Mouse (Mus musculus): ENCODE results near the gene Mybpc2.

The Mybpc2 gene

DNA sequence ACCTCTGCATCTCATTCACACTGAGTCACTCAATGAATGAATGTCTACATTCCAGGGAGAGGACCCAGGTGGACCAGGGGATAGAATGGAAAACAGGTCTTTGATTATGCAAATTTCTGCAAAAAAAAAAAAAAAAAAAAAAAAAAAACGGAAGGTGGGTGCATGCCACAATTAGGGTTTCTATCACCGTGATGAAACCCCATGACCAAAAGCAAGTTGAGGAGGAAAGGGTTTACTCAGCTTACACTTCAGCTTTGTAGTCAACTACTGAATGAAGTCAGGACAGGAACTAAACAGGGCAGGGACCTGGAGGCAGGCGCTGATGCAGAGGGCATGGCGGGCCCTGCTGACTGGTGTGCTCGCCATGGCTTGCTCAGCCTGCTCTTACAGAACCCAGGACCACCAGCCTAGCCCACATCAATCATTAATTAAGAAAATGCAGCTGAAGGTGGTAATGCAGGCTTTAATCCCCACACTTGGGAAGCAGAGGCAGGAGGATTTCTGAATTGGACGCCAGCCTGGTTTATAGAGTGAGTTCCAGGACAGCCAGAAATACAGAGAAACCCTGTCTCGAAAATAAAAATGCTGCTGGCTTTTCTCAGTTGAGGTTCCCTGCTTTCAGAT lies 38.8 kb downstream of the Mybpc2 start:
- no peak for DNase-seq (ENCODE audit: low spot score in 2 of 2)

DNA sequence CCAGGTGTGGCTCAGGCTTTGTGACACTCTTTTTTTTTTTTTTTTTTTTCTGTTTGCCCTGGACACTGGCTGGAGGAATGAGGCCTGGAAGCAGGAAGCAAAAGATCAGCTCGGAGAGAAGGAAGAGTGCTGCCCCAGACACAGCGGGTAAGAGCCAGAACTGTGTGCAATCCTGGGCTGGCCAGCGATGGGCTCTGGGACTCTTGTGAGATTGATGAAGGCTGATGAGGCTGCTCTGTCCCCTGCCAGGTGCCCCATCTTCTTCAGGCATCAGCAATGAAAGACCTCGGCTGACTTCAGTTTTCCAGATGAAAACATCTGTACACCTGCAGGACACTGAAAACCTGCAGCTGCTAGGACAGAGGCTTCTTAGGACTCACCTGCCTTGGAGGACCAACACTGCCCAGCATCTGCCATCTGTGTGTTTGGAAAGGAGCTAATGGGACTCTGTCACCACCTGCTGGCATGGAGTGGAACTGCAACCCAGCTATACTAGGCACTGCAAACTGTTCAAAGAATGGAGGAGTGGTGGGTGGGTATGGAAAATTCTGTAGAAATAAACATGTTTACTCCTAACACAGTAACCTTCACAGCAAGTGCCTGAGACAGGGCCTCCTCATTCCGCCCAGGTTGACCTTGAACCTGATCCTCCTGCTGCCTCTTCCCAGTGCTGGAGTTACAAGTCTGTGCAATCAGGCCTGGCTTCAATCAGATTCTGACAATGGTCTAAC lies 39.5 kb downstream of the Mybpc2 start:
- peak in 1 of 2 experiments; percentile 88 for DNase-seq (ENCODE audit: low spot score in 2 of 2)

DNA sequence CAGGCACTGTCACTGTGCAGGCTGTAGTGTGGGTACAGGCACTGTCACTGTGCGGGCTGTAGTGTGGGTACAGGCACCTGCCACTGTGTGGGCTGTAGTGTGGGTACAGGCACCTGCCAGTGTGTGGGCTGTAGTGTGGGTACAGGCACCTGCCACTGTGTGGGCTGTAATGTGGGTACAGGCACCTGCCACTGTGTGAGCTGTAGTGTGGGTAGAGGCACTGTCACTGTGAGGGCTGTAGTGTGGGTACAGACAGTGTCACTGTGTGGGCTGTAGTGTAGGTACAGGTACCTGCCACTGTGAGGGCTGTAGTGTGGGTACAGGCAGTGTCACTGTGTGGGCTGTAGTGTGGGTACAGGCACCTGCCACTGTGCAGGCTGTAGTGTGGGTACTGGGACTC lies 40.3 kb downstream of the Mybpc2 start:
- no peak for DNase-seq (ENCODE audit: low spot score in 2 of 2)

DNA sequence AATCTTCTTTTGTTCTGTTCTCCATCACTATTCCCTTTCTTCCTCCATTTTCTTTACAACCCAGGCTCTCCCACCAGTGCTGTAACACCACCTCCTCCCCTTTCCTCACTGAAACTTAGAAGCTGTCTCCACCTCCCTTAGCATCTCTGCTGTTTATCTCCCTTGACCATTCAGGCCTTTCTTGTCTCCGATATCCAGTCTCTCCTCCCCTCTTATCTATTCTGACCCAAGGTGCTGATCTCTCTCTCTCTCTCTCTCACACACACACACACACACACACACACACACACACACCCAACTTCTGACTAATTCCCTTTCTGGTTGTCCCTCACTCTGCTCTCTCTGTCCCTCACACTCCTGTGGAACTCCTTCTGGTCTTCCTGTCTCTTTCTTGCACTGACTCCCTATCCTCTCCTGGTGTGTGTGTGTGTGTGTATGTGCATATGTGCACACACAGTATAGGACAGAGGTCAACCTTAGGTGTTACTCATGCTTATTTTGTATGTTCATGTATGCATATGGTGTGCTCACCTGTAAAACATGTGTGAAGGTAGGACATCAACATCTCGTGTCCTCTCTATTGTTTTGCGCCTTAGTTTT lies 41.5 kb downstream of the Mybpc2 start:
- DNase-seq (ENCODE audit: low spot score in 2 of 2) = no peak

DNA sequence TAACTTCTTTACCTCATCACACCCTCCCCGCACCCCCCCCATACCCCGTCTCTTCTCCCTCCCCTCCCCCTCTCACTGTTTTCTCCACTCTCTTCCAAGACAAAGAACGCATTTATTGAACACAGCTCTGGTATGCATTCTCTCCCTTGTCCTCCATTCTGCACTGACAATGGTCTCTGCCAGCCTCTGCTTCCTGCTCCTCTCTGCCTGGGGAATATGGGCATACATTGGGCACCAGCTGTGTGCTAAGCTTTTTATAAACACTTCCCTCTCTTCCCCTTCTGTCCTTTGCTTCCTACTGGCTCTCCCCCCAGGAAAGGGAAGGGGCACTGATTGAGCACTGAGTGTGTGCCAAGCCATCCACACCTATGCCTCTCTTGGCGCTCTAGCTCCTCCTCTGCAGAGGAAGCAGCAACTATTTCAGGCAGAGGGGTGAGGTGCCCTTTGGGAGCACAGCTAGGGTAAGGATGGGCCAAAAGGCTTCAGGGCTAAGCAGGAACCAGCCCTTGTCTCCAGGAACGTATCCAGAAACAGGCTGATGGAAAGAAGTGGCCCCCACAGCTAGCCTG lies 49.3 kb downstream of the Mybpc2 start:
- no peak for DNase-seq (ENCODE audit: low spot score in 2 of 2)

DNA sequence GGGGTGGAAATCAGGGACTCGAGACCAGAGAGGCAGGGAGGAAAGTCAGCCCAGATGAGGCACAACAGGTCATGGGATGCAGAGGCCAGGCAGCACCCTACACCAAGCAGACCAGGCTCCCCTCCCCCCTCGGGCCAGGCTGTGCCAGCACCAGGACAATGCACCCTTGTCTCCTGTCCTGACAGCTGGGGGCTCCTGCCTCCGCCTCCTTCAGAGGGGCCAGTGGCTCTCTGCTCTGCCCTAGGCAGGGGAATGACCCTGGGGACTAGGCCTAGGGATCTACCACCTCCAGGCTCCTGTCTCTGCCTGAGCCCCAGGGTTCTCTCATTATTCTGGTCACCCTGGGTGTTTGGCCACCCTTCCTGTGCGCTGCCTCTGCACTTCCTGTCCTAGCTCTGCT lies 50.0 kb downstream of the Mybpc2 start:
- DNase-seq (ENCODE audit: low spot score in 2 of 2) = peak; percentile 77 to 87

DNA sequence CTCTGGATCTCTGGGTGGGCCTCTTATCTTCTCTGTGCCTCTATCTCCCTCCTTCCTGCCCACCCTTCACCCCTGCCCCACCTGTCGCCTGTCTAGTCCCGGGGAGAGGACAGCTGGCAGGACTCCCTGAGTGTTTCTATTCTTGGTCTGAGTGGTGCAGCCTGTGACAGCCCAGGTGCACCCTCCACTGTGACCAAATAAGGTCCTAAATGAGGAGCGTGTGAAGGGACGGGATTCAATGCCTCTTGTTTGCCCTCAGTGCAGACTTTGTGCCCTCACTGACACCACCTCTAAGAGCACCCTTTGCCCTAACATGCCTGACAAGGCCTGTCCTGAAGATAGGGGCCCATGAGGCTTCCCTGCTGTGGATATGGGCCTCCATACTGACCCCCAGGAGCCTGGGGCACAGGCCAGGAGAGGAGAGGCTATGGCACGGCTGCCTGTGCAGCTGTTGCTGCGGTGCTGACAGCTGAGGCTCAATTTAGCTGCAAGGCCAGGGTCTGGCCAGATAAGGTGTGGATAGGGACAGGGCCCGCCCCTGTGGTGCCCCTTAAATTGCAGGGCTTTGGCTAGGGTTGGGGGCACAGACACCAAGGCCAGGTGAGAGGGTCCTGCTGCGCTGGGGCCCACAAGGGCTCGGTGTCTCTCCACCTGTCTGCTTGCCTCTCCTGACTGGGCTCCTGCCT lies 51.4 kb downstream of the Mybpc2 start:
- no peak for DNase-seq (ENCODE audit: low spot score in 2 of 2)

DNA sequence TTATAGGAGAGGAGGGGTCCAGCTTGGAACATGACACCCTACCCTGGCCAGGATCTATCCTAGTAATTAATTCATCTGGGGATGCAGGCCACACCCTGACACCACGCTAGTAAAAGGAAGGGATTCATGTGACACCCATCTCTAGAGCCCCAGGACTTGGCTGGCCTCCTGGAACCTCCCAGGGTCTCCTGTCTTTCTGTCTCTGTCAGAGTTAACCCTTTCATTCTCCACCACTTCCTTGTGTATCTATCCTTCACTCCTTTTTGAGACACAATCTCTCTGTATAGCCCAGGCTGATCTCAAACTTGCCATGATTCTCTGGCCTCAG lies 51.9 kb downstream of the Mybpc2 start:
- DNase-seq (ENCODE audit: low spot score in 2 of 2) = no peak

DNA sequence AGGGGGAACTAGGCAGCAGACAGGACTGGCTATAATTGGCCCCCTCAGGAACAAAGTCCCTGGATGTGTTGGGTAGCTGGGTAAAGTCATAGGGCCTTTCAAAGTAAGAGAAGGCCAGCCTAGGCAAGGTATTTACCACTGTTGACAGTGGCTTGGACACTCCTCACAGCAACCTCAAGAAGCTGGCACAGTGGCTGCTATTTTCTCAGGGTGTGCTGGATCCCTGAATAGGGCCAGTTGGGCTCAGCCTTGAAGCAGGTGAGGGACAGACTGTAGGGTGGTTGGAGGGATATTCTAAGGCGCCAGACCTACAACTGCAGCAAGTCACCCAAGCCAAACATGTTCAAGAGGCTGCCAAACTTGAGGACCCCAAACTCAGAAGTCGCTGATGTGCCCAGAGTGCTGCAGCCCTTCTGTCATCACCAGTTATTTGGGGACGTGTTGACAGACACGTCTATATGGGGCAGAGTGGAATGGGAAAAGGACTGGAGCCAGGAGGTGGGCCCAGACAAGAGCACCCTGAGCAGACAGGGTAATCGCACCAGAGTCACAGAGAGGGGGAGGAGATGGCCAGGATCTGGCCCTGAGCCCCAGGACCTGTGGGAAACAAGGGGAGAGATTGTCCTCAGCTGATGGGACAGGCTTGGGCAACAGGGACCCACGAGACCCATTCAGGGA lies 52.4 kb downstream of the Mybpc2 start:
- no peak for DNase-seq (ENCODE audit: low spot score in 2 of 2)

DNA sequence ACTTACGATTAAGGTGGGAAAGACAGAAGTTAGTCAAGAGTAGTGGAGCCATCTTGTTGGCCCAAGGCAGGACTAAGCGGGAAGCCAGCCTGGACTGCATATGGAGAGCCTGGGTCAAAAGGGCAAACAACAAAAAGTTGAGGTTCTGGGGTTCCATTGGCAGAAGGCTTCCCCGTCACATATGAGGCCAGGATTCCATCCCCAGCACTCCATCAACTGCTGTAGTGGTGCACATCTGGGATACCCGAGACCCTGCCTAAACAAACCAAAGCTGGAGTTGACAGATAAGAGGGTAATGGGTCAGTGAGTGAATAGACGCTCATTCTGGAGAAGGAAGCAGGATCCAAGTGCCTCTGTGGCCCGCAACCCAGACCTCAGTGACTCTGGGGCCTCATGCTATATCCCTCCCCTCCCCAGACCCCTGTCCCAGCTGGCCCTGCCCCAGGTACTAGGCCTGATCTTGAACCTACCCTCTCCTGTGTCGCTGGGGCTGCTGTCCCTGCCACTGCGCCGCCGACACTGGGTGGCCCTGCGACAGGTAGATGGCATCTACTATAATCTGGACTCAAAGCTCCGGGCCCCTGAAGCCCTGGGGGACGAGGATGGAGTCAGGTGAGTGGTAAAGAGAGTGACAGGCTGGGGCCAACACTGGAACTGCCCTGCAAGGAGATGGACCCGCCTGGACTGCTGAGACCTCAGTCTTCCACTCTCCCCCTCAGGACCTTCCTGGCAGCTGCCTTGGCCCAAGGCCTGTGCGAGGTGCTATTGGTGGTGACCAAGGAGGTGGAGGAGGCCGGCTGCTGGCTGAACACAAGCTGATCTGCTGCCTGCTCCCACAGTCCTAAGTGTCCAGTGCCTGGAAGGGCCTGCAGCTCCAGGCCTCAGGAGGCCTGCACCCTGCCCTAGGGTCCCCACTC lies 53.5 kb downstream of the Mybpc2 start:
- no peak for DNase-seq (ENCODE audit: low spot score in 2 of 2)

DNA sequence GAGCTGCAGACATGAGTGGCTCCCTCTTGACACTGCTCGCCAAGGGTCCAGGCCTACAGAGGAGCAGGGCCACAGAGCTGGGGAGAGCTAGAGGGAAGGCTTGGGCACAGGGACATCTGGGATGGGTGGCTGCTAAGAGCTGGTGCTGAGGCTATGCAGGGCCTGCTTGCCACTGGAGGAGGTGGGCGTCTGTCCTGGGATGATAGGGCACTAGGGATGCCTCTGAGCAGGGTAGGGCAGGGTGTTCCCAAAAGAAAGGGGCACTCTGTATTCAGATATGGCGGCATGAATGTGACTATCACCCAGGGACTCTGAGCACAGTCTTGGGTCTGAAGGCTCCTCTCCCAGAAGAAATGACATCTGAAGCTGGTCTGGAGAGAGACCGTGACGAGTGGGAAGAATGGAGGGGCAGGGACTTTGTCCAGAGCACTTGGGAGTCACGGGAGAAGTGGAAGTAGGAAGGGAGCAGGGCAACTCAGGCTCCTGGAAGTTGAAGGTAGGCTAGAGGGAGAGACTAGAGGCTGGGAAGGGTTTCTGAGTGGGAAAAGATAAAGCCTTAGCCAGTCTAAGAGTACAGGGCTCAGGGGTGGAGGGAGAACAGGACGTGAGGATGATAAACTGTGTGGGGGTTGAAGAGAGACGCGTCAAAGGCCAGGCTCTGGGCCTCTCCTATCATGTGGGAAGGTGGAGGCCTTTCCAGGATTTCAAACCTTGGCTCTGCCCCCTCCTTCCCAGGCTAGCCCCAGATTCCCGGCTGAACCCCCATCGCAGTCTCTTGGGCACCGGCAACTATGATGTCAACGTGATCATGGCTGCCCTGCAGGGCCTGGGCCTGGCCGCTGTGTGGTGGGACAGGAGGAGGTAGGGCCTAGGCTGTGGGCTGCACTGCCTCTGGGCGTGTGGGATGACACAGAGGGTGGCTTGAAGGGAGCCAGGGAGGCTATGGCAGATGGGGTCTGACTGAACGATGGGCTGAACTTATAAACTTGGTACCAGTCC lies 54.5 kb downstream of the Mybpc2 start:
- no peak for DNase-seq (ENCODE audit: low spot score in 2 of 2)

DNA sequence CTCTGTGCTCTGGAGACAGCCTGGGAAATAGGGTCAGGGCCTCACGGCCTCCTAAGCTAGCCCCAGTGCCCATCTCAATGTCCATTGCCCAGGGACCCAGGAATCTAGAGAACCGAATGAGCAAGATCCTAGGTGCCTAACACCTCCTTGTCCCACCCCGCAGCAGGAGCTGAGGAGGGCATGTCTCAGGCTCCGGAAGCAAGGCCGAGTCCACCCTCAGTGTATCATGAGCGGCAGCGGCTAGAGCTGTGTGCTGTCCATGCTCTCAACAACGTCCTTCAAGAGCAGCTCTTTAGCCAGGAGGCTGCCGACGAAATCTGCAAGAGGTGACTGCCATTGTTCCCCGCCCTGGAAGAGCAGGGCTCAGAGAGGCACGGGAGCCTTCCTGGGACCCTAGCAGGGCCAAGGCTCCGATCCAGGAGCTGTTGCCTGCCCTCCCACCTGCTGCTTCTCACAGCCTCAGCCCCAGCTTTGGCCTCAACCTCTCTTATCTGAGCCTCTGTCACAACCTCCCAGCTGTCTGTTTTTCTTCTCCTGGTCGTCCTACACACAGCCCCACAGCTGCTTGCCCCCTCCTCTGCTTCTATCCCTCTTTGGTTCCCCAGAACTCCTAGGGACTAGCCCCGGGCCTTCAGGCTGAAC lies 55.7 kb downstream of the Mybpc2 start:
- no peak for DNase-seq (ENCODE audit: low spot score in 2 of 2)

DNA sequence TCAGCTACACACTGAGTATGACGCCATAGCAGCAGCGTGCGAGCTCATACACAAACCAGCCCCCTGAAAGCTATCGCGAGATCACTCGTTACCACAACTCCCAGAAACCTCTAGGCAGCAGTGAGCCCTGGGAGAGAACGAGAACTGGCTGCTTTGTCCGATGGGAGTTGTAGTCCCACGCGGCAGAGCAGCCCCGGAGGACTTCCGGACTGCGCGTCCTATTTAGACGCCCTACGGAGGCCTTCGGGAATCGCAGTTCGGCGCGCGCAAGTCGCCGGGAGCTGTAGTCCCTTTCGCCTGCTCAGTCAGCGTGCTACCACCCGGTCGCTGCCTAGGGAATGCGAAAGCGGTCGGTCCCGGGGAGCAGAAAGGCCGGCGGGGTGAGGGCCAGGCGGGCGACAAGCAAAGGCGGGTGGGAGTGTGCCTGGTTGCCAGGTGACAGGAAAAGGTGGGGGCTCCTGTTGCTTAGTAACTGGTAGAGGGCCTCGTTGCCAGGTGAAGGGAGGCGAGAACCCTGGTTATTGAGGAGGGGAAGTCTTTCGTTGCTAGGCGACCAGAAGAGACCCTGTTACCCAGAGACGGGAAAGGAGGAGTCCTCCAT lies 56.5 kb downstream of the Mybpc2 start, which contains the start of gene Josd2:
Josd2 (plus strand) TSS at position 170 of the 601 bp plus-strand sequence.
- peak; percentile 97 to 98 for DNase-seq (ENCODE audit: low spot score in 2 of 2)

DNA sequence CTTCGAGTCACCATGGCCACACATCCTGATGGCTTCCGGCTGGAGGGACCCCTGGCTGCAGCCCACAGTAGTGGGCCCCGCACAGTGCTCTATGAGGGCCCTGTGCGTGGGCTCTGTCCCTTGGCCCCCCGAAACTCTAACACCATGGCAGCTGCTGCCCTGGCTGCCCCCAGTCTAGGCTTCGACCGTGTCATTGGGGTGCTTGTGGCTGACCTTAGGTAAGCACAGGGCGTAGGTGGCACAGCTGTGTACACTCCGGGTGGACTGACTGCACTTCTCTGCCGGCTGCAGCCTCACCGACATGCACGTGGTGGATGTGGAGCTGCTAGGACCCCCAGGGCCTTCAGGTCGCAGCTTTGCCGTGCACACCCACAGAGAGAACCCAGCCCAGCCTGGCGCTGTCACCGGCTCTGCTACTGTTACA lies 57.6 kb downstream of the Mybpc2 start:
- DNase-seq (ENCODE audit: low spot score in 2 of 2) = no peak

DNA sequence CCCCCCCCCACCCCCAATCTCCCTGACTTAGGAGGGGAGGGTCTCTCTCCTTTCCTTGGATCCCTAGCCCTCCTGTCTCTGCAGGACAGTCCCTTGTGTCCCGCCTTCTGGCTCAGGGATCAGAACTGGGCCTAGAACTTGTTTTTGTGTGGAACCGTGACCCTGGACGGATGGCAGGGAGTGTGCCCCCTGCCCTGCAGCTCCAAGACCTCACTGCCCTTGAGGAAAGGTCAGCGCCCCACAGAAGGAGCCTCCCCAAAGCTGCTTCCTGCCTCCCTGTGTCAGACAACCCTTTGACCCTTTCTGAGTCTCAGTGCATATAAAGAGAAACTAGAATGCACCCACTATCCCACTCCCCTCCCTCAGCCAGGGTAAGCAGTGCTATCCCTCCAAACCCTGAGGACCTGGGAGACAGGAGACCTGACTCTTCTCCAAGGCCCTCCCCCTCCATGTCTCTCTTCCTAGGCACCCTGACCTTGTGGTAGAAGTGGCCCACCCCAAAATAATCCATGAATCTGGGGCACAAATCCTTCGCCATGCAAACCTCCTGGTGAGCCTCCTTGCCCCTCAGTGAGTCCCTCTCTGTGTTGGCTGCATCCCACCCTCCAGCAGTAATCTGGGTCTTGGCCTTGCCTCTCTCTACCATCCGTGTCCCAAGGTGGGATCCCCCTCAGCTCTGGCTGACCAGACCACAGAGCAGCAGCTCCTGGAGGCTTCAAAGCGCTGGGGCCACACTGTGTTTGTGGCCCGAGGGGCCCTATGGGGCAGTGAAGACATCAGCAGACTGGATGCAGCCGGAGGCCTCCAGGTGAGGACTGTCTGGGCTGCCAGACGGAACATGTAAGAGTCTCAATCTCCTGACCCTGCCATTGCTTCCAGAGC lies 58.2 kb downstream of the Mybpc2 start:
- DNase-seq (ENCODE audit: low spot score in 2 of 2) = no peak

DNA sequence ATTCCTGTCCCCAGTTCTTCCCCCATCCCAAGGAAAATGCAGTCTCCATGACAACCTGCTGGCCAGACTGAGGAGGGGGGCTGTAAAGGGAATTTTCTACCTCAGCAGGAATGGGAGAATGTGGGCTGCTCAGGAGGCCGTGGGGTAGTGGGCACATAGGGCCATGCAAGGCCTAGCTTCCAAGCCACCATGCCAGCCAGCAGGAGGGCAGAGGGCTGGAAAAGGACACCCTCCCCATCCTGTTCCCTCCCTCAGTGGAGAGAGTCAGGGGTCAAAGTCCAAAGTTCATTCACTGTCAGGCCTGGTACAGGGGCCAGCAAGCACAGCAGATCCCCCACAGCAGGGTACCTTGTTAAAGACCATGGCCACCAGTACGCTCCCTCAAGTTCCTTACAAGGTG lies 59.3 kb downstream of the Mybpc2 start, which contains the start of gene Aspdh:
Aspdh (plus strand) TSS at position 281 of the 400 bp plus-strand sequence.
- DNase-seq (ENCODE audit: low spot score in 2 of 2) = no peak

DNA sequence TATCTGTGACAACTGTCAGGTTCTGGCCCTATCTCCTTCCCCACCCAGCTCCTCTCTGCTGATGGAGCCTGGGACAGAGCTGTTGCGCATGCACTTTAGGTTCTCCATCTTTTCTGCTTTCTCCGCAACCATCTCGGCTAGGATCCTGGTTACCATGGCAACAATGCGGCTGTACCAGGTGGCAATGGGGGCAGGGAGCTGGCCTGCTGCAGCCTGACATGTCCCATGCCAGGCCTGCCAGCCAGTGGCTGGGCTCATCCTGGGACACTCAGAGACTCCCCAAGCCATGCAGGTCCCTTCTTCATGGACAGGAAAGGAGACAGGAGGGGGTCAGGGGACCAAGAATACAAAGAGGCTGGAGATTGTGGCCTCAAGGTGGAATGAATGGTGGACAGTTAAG lies 59.9 kb downstream of the Mybpc2 start:
- peak; percentile 86 to 90 for DNase-seq (ENCODE audit: low spot score in 2 of 2)
